Mouse (Mus musculus) lung, adult 2 months (tissue): ENCODE data around the gene Prom2. TPM values are rescaled to one million over a fixed set of nuclear protein-coding genes. Genes with fewer than 3 reads are reported as not detected.
A peak's percentile ranks its signal among the peaks of the same experiment; 100 is the strongest.

Experiments
- DNase-seq: peaks from one replicate; pipeline ENCODE4 v3.0.0; 2022
- H3K4me1 ChIP-seq: fragments of 200-500 bp; 2 replicates; pipeline ENCODE4 v1.6.1; 2011; ENCODE audit warnings: low read length; ENCODE audit not compliant: control insufficient read depth, insufficient read depth
- H3K4me3 ChIP-seq: fragments of 200-500 bp; replicated peaks from 2 replicates; pipeline ENCODE3; 2011; ENCODE audit warnings: low read depth, mild to moderate bottlenecking, control low read depth, low read length; ENCODE audit errors: extremely low read depth
- CTCF ChIP-seq: fragments of 200-500 bp; IDR thresholded peaks from 2 replicates; pipeline ENCODE4 v1.5.1; 2011; ENCODE audit warnings: mild to moderate bottlenecking, low read length, control low read depth; ENCODE audit not compliant: insufficient read depth
- POLR2A ChIP-seq: fragments of 200-500 bp; IDR thresholded peaks from 2 replicates; pipeline ENCODE4 v1.6.1; 2011; ENCODE audit warnings: low read depth, mild to moderate bottlenecking, control low read depth, low read length, borderline replicate concordance; ENCODE audit errors: extremely low read depth
- WGBS: fragments of 180-500 bp; shearing (Covaris S2); methylation state at CpG from one replicate; pipeline ENCODE4 v1.1.7; 2018; 5-methylcytosine and 5-hydroxymethylcytosine counted together
- polyA plus RNA-seq: library from polyadenylated mRNA; depleted of rRNA; stranded (reverse); fragments of >200 nt; gene quantifications from 2 replicates; pipeline ENCODE4 v1.2.3, GENCODE M21; 2012

Gene Prom2
- polyA plus RNA-seq, 1 experiment = 9.6 TPM

- no peak for DNase-seq
- TF ChIP-seq CTCF (no peak), POLR2A (no peak)
- Histone ChIP-seq H3K4me1 (no peaks in the 10 kb centered on the region), H3K4me3 (no peak overlapping the region)
- WGBS = 69% methylated on average over 3 of the region's 3 CpGs
Observed at GRCm38 (mm10) chr2:127530418-127530817, 10.8 kb downstream of the Prom2 start.

GRCm38 (mm10) chr2:127525004-127525775 lies 16.1 kb downstream of the Prom2 start:
- Histone ChIP-seq H3K4me3 (no peak overlapping the region), H3K4me1 (no peaks in the 10 kb centered on the region)
- 70% methylated on average over 3 of the region's 3 CpGs for WGBS
- TF ChIP-seq CTCF = no peak
- TF ChIP-seq POLR2A = no peak
- DNase-seq = no peak

GRCm38 (mm10) chr2:127523950-127524729 lies 17.1 kb downstream of the Prom2 start:
- H3K4me1 ChIP-seq = no peaks in the 10 kb centered on the region
- H3K4me3 ChIP-seq = no peak overlapping the region
- TF ChIP-seq POLR2A (no peak), CTCF (no peak)
- WGBS = 35% methylated on average over 7 of the region's 7 CpGs
- no peak for DNase-seq

- Histone ChIP-seq H3K4me1 (no peaks in the 10 kb centered on the region), H3K4me3 (peak within 1 kb of the TSS; percentile 29)
- 18% methylated on average over 10 of the region's 10 CpGs for WGBS
- DNase-seq = no peak
- TF ChIP-seq CTCF (no peak), POLR2A (no peak)
Observed at GRCm38 (mm10) chr2:127522006-127522441, 19.2 kb downstream of the Prom2 start, which contains the start of gene Kcnip3. Gene Kcnip3 (minus strand): TSS chr2:127522094.

GRCm38 (mm10) chr2:127521172-127522005 lies 19.9 kb downstream of the Prom2 start:
- Histone ChIP-seq H3K4me3 (peak overlapping the region; percentile 29), H3K4me1 (no peaks in the 10 kb centered on the region)
- WGBS = 12% methylated on average over 18 of the region's 18 CpGs
- DNase-seq = no peak
- TF ChIP-seq POLR2A = no peak
- no peak for TF ChIP-seq CTCF

GRCm38 (mm10) chr2:127520123-127520522 lies 21.1 kb downstream of the Prom2 start:
- no peak overlapping the region for H3K4me3 ChIP-seq
- no peak for TF ChIP-seq CTCF
- no peak for DNase-seq
- H3K4me1 ChIP-seq = no peaks in the 10 kb centered on the region

- WGBS = 89% methylated on average over 5 of the region's 5 CpGs
- H3K4me1 ChIP-seq = no peaks in the 10 kb centered on the region
- TF ChIP-seq CTCF = no peak
- TF ChIP-seq POLR2A = no peak
- H3K4me3 ChIP-seq = no peak overlapping the region
- no peak for DNase-seq
Observed at GRCm38 (mm10) chr2:127519308-127519707, 22.0 kb downstream of the Prom2 start.

GRCm38 (mm10) chr2:127518831-127519230 lies 22.4 kb downstream of the Prom2 start:
- WGBS = 60% methylated on average over 3 of the region's 3 CpGs
- H3K4me1 ChIP-seq = no peaks in the 10 kb centered on the region
- no peak for TF ChIP-seq CTCF
- TF ChIP-seq POLR2A = no peak

GRCm38 (mm10) chr2:127518273-127518672 lies 23.0 kb downstream of the Prom2 start:
- no peak for DNase-seq
- TF ChIP-seq CTCF (no peak), POLR2A (no peak)
- WGBS = 29% methylated on average over 3 of the region's 3 CpGs
- H3K4me3 ChIP-seq = no peak overlapping the region
- H3K4me1 ChIP-seq = no peaks in the 10 kb centered on the region

More at GRCm38 (mm10) chr2:127518831-127519230, 22.4 kb downstream of the Prom2 start:
- no peak overlapping the region for H3K4me3 ChIP-seq
- DNase-seq = no peak
